Mouse (Mus musculus) hindbrain, embryonic 16.5 days (tissue): Measurements from ENCODE around the gene Dnm1l. TPM values are rescaled to one million over a fixed set of nuclear protein-coding genes. Genes with fewer than 3 reads are reported as not detected.
"Not testable (repeated sequence)": the region's sequence is repeated elsewhere in the genome, so short reads cannot be mapped to it uniquely, and the experiment has no call there.

Source experiments
- ATAC-seq: fragments of 200-750 bp; cut with Nextera tagmentation; 2 replicates; pipeline ENCODE4 v1.8.0; 2017; ENCODE audit warnings: moderate TSS enrichment, moderate library complexity
- H3K27ac ChIP-seq: fragments of 300-500 bp; sonication (generic); 2 replicates; pipeline ENCODE4 v1.5.1; 2014; ENCODE audit warnings: low read depth, mild to moderate bottlenecking, control low read depth, low read length, moderate library complexity
- H3K27me3 ChIP-seq: fragments of 300-500 bp; sonication (generic); replicated peaks from 2 replicates; pipeline ENCODE4 v1.6.1; 2014; ENCODE audit warnings: low read length; ENCODE audit not compliant: control insufficient read depth, insufficient read depth
- H3K36me3 ChIP-seq: fragments of 300-500 bp; sonication (generic); 2 replicates; pipeline ENCODE4 v1.6.1; 2014; ENCODE audit warnings: mild to moderate bottlenecking, low read length, moderate library complexity, mixed read lengths; ENCODE audit not compliant: control insufficient read depth, insufficient read depth
- H3K4me1 ChIP-seq: fragments of 300-500 bp; sonication (generic); 2 replicates; pipeline ENCODE4 v1.6.1; 2014; ENCODE audit warnings: low read depth, low read length; ENCODE audit not compliant: control insufficient read depth, insufficient read depth
- H3K4me2 ChIP-seq: fragments of 300-500 bp; sonication (generic); 2 replicates; pipeline ENCODE4 v1.6.1; 2014; ENCODE audit warnings: mild to moderate bottlenecking, low read length, control low read depth, moderate library complexity
- H3K4me3 ChIP-seq: fragments of 300-500 bp; sonication (generic); 2 replicates; pipeline ENCODE4 v1.5.1; 2014; ENCODE audit warnings: mild to moderate bottlenecking, low read length, control low read depth, moderate library complexity
- H3K9ac ChIP-seq: fragments of 300-500 bp; sonication (generic); 2 replicates; pipeline ENCODE4 v1.6.1; 2014; ENCODE audit warnings: low read depth, mild to moderate bottlenecking, control low read depth, low read length, moderate library complexity
- H3K9me3 ChIP-seq: fragments of 300-500 bp; sonication (generic); 2 replicates; pipeline ENCODE4 v1.6.1; 2014; ENCODE audit warnings: mild to moderate bottlenecking, low read length, moderate library complexity; ENCODE audit not compliant: control insufficient read depth
- WGBS: fragments of 180-500 bp; shearing (Covaris S2); extraction: QIAGEN DNeasy Blood & Tissue Kit; methylation state at CpG from one replicate; pipeline ENCODE4 v1.1.7; 2014; 5-methylcytosine and 5-hydroxymethylcytosine counted together
- polyA plus RNA-seq: library from polyadenylated mRNA; unstranded; fragments of >200 nt; fragmentation: Nextera tagmentation; extraction: Ambion mirVana; gene quantifications from 2 replicates; pipeline ENCODE4 v1.2.1, GENCODE M21; 2015

The Dnm1l gene
- polyA plus RNA-seq = 105 and 114 TPM in 2 replicates

- peak; percentile 99 for ATAC-seq
- H3K27me3 ChIP-seq = no peaks in the 10 kb centered on the region
- WGBS = under 1% methylated on average over 55 of the region's 55 CpGs
These were observed at the start of gene Dnm1l for GRCm38 (mm10) chr16:16358481-16359100. Gene Dnm1l (minus strand): TSS chr16:16358959.

DNA sequence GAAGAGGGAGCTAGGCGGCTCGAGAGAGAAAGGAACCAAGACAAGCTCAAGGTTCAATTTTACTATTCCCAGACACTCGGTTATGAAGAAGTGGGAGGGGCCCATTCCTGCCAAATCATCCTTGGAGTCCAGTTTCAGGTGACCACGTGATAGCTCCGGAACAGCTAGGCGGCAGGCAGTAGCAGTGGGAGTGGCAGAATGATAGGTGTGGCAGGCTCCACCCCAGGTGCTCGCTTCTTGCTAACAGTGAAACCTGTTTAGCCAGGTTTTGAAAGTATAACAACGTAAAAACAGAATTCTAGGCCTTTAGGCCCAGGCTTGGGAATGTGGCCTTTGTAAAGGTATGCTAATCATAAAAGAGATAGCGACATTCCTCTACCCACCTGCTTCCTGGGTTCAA lies 8.5 kb upstream of the Dnm1l start:
- H3K4me3 ChIP-seq, H3K27ac ChIP-seq, H3K4me1 ChIP-seq, H3K9me3 ChIP-seq, H3K36me3 ChIP-seq, H3K27me3 ChIP-seq, H3K4me2 ChIP-seq, ATAC-seq, H3K9ac ChIP-seq: not testable (repeated sequence)
- 75% methylated on average over 8 of the region's 9 CpGs for WGBS

More at GRCm38 (mm10) chr16:16358481-16359100, at the start of gene Dnm1l:
- peak within 1 kb of the TSS; percentile 99 for H3K9ac ChIP-seq
- H3K4me1 ChIP-seq = peaks cover 6% of the 10 kb centered on the region
- H3K27ac ChIP-seq = peak within 1 kb of the TSS; percentile 91
- peak within 1 kb of the TSS; percentile 100 for H3K4me3 ChIP-seq
- H3K9me3 ChIP-seq = no peaks in the 10 kb centered on the region
- peak within 1 kb of the TSS; percentile 57 for H3K4me2 ChIP-seq
- no peaks in the 10 kb centered on the region for H3K36me3 ChIP-seq

GRCm38 (mm10) chr16:16359101-16359482 lies 333 bp upstream of the Dnm1l start:
- Histone ChIP-seq H3K4me3 (peak overlapping the region; percentile 100), H3K9ac (peak overlapping the region; percentile 99; the same call in 1 of the 2 replicates), H3K27ac (peak overlapping the region; percentile 91), H3K4me2 (peak overlapping the region; percentile 52)
- not testable (repeated sequence) for ATAC-seq, H3K36me3 ChIP-seq, H3K9me3 ChIP-seq, H3K27me3 ChIP-seq, H3K4me1 ChIP-seq
- 50% methylated on average over 9 of the region's 9 CpGs for WGBS

DNA sequence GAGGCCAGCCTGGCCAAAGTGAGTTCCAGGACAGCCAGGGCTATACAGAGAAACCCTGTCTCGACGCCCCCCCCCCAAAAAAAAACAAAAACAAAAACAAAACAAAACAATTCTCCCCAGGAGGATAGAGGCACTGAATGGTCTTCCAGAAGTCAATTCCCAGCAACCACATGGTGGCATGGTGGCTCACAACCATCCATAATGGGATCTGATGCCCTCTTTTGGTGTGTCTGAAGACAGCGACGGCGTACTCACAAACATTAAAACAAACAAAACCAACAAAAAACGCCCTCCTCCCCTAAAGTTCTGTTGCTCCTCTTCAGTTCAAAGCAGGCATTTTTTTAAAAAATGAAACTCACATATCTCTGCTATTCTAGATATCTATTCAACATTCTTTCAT lies 851 bp downstream of the Dnm1l start:
- H3K27ac ChIP-seq = no peak overlapping the region
- WGBS = 9% methylated on average over 6 of the region's 6 CpGs
- no peaks in the 10 kb centered on the region for H3K27me3 ChIP-seq
- no peaks in the 10 kb centered on the region for H3K9me3 ChIP-seq
- peak overlapping the region; percentile 100 for H3K4me3 ChIP-seq
- ATAC-seq = no peak
- H3K9ac ChIP-seq = peak overlapping the region; percentile 99
- peaks cover 6% of the 10 kb centered on the region for H3K4me1 ChIP-seq
- H3K4me2 ChIP-seq = peak overlapping the region; percentile 57
- H3K36me3 ChIP-seq = no peaks in the 10 kb centered on the region

GRCm38 (mm10) chr16:16346420-16346819 lies 12.3 kb downstream of the Dnm1l start:
- ATAC-seq = no peak
- H3K9me3 ChIP-seq = no peaks in the 10 kb centered on the region
- no peak overlapping the region for H3K4me3 ChIP-seq
- 92% methylated on average over 5 of the region's 5 CpGs for WGBS
- H3K27ac ChIP-seq = no peak overlapping the region
- no peaks in the 10 kb centered on the region for H3K4me1 ChIP-seq
- H3K4me2 ChIP-seq = no peak overlapping the region
- peaks cover 7% of the 10 kb centered on the region for H3K36me3 ChIP-seq
- no peak overlapping the region for H3K9ac ChIP-seq
- no peaks in the 10 kb centered on the region for H3K27me3 ChIP-seq

GRCm38 (mm10) chr16:16325775-16326336 lies 32.9 kb downstream of the Dnm1l start:
- no peak overlapping the region for H3K27ac ChIP-seq
- no peaks in the 10 kb centered on the region for H3K27me3 ChIP-seq
- no peaks in the 10 kb centered on the region for H3K9me3 ChIP-seq
- H3K4me1 ChIP-seq = no peaks in the 10 kb centered on the region
- peaks cover 19% of the 10 kb centered on the region for H3K36me3 ChIP-seq
- ATAC-seq = no peak
- H3K4me3 ChIP-seq = no peak overlapping the region
- H3K4me2 ChIP-seq = no peak overlapping the region
- H3K9ac ChIP-seq = no peak overlapping the region
- 76% methylated on average over 5 of the region's 5 CpGs for WGBS

DNA sequence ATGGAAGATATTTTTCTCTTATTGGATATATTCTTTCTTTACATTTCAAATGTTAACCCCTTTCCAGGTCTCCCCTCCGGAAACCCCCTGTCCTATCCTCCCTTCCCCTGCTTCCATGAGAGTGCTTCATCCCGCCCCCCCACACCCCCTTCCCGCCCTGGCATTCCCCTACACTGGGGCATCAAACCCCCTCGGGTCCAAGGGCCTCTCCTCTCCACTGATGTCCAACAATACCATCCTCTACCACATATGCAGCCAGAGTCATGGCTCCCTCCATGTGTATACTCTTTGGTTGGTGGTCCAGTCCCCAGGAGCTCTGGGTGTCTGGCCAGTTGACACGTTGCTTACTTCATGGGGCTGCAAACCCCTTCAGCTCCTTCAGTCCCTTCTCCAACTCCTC lies 47.4 kb downstream of the Dnm1l start:
- no peaks in the 10 kb centered on the region for H3K9me3 ChIP-seq
- H3K4me2 ChIP-seq = no peak overlapping the region
- 84% methylated on average over 5 of the region's 5 CpGs for WGBS
- no peak overlapping the region for H3K9ac ChIP-seq
- peak; percentile 40; the same call in 1 of the 2 replicates for ATAC-seq
- H3K27me3 ChIP-seq = no peaks in the 10 kb centered on the region
- H3K4me3 ChIP-seq = no peak overlapping the region
- no peaks in the 10 kb centered on the region for H3K4me1 ChIP-seq
- H3K36me3 ChIP-seq = peaks cover 30% of the 10 kb centered on the region
- no peak overlapping the region for H3K27ac ChIP-seq

- H3K27ac ChIP-seq = no peak overlapping the region
- H3K9me3 ChIP-seq = no peaks in the 10 kb centered on the region
- H3K4me1 ChIP-seq = peaks cover 13% of the 10 kb centered on the region
- peak overlapping the region; percentile 93 for H3K9ac ChIP-seq
- no peak for ATAC-seq
- 25% methylated on average over 7 of the region's 7 CpGs for WGBS
- no peaks in the 10 kb centered on the region for H3K27me3 ChIP-seq
- H3K4me3 ChIP-seq = peak overlapping the region; percentile 98
- H3K4me2 ChIP-seq = peak overlapping the region; percentile 86
- H3K36me3 ChIP-seq = peaks cover 10% of the 10 kb centered on the region
These were observed 54.9 kb downstream of the Dnm1l start for GRCm38 (mm10) chr16:16303888-16304287.

DNA sequence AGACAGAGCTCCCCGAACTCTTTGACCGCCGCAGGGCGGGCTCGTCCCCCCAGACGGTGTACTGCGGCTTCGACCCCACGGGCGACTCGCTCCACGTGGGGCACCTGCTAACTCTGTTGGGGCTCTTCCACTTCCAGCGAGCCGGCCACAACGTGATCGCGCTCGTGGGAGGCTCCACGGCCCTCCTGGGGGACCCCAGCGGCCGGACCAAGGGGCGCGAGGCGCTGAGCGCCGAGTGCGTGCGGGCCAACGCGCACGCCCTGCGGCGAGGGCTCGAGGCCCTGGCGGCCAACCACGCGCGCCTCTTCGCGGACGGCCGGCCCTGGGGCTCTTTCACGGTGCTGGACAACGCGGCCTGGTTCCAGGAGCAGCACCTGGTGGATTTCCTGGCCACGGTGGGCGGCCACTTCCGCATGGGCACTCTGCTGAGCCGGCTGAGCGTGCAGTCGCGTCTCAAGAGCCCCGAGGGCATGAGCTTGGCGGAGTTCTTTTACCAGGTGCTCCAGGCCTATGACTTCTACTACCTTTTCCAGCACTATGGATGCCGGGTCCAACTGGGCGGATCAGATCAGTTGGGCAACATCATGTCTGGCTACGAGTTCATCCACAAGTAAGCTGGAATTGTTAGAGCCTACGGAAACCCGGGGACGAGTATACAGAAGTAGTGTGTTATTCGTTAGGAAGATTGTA lies 55.5 kb downstream of the Dnm1l start:
- Histone ChIP-seq H3K4me1 (peaks cover 13% of the 10 kb centered on the region), H3K27me3 (no peaks in the 10 kb centered on the region), H3K9me3 (no peaks in the 10 kb centered on the region), H3K36me3 (peaks cover 7% of the 10 kb centered on the region), H3K9ac (peak overlapping the region; percentile 93), H3K4me2 (peak overlapping the region; percentile 86), H3K27ac (peak overlapping the region; percentile 90), H3K4me3 (peak overlapping the region; percentile 98)
- peak; percentile 83 for ATAC-seq
- WGBS = under 1% methylated on average over 41 of the region's 61 CpGs
